Mouse (Mus musculus): ENCODE results near the gene Abhd6. TPM values are rescaled to one million over a fixed set of nuclear protein-coding genes. Genes with fewer than 3 reads are reported as not detected.

The Abhd6 gene
- polyA plus RNA-seq, 1 experiment from 2014 or later: 15.1 TPM

GRCm38 (mm10) chr14:8054310-8055102 is 51.8 kb downstream of the Abhd6 start:
- Histone ChIP-seq H3K27me3 (ENCODE audit: insufficient read depth, low read length) (no peaks in the 10 kb centered on the region), H3K4me1 (ENCODE audit: insufficient read depth) (no peaks in the 10 kb centered on the region), H3K27ac (ENCODE audit: low read depth) (no peak overlapping the region), H3K4me3 (ENCODE audit: low read depth, low read length) (no peak overlapping the region), H3K4me2 (no peak overlapping the region), H3K9me3 (ENCODE audit: low read depth, low read length) (no peaks in the 10 kb centered on the region), H3K36me3 (ENCODE audit: insufficient read depth) (peaks cover 5% of the 10 kb centered on the region; the same call in 1 of the 2 replicates), H3K9ac (no peak overlapping the region)
- WGBS: 41% methylated on average over 17 of the region's 17 CpGs
- ATAC-seq (ENCODE audit: insufficient read depth): no peak
- no peak for TF ChIP-seq CTCF (IDR thresholded peaks at IDR 0.05; ENCODE audit: low read depth)
- no peak for DNase-seq

DNA sequence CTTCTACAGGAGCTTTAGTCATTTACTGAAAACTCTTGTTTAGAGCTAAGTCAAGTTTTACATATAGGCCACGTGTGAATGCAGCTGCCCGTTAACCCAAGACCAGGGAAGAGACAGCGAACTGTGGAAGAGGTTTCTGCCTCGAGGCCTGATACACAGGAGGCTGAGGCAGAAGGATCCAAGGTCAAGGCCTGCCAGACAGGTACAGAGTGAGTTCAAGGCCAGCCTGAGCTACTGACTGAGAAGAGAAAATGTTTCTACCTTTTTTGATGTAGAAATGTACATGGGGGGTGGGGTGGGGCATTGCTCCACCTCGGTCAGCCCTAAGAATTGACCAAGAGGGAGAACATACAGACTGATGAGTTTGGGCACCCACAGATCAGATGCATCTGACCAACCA is 53.4 kb downstream of the Abhd6 start:
- Histone ChIP-seq H3K4me3 (ENCODE audit: low read depth, low read length) (no peak overlapping the region), H3K27ac (ENCODE audit: low read depth) (no peak overlapping the region), H3K4me2 (no peak overlapping the region), H3K36me3 (ENCODE audit: insufficient read depth) (no peaks in the 10 kb centered on the region), H3K4me1 (ENCODE audit: insufficient read depth) (no peaks in the 10 kb centered on the region), H3K9ac (no peak overlapping the region), H3K9me3 (ENCODE audit: low read depth, low read length) (no peaks in the 10 kb centered on the region), H3K27me3 (ENCODE audit: insufficient read depth, low read length) (no peaks in the 10 kb centered on the region)
- ATAC-seq (ENCODE audit: insufficient read depth): no peak
- 95% methylated on average over 5 of the region's 5 CpGs for WGBS
- no peak for TF ChIP-seq CTCF (IDR thresholded peaks at IDR 0.05; ENCODE audit: low read depth)
- DNase-seq: no peak

DNA sequence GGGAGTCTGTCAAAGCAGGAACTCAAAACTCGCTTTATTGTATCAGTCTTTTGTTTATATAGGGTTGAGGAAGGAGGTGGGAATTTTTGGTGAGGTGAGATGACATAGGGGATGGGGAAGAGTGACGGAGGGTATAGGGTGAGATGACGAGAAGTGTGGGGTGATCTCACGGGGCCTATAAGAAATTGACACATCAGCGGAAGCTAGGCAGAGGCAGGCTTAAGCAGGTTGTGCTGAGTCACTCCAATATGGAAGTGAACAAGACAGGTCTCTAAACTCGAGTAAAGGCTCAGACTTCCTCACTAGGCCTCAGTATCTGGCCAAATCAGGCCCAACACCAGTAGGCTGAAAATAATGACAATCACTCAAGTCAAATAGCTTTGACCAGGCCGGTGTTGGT is 57.2 kb downstream of the Abhd6 start:
- no peak for ATAC-seq (ENCODE audit: insufficient read depth)
- no peak for DNase-seq
- Histone ChIP-seq H3K4me1 (ENCODE audit: insufficient read depth) (no peaks in the 10 kb centered on the region), H3K9me3 (ENCODE audit: low read depth, low read length) (no peaks in the 10 kb centered on the region), H3K36me3 (ENCODE audit: insufficient read depth) (no peaks in the 10 kb centered on the region), H3K9ac (no peak overlapping the region), H3K27ac (ENCODE audit: low read depth) (no peak overlapping the region), H3K27me3 (ENCODE audit: insufficient read depth, low read length) (no peaks in the 10 kb centered on the region), H3K4me3 (ENCODE audit: low read depth, low read length) (no peak overlapping the region), H3K4me2 (no peak overlapping the region)
- TF ChIP-seq CTCF (IDR thresholded peaks at IDR 0.05; ENCODE audit: low read depth): no peak
- WGBS: 88% methylated on average over 7 of the region's 7 CpGs

DNA sequence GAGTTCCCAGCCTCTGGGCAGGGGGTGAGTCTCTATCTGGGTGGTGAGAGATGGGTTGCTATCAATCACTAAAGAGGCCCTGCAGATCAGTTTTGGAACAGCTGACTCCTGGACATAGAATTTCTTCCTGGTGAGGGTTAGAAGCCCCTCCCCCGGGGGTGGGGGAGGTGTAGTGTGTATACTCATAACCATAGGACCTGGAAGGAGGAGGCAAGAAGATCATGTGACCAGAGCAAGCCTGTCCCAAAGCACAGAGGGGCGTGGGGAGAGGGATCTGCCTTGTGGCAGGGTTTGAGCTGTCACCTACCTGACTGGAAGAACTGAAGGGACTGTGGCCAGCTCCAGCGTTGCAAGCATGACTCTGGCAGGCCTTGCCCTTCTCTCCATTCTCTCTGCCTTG is 59.4 kb downstream of the Abhd6 start:
- ATAC-seq (ENCODE audit: insufficient read depth) (0 out of 2 replicates have a peak, but pooled peaks have one; percentile 47), DNase-seq (peak; percentile 4)
- Histone ChIP-seq H3K4me3 (ENCODE audit: low read depth, low read length) (no peak overlapping the region), H3K36me3 (ENCODE audit: insufficient read depth) (no peaks in the 10 kb centered on the region), H3K9me3 (ENCODE audit: low read depth, low read length) (no peaks in the 10 kb centered on the region), H3K4me1 (ENCODE audit: insufficient read depth) (no peaks in the 10 kb centered on the region), H3K4me2 (no peak overlapping the region), H3K9ac (no peak overlapping the region), H3K27ac (ENCODE audit: low read depth) (no peak overlapping the region), H3K27me3 (ENCODE audit: insufficient read depth, low read length) (no peaks in the 10 kb centered on the region)
- 23% methylated on average over 3 of the region's 3 CpGs for WGBS
- no peak for TF ChIP-seq CTCF (IDR thresholded peaks at IDR 0.05; ENCODE audit: low read depth)

DNA sequence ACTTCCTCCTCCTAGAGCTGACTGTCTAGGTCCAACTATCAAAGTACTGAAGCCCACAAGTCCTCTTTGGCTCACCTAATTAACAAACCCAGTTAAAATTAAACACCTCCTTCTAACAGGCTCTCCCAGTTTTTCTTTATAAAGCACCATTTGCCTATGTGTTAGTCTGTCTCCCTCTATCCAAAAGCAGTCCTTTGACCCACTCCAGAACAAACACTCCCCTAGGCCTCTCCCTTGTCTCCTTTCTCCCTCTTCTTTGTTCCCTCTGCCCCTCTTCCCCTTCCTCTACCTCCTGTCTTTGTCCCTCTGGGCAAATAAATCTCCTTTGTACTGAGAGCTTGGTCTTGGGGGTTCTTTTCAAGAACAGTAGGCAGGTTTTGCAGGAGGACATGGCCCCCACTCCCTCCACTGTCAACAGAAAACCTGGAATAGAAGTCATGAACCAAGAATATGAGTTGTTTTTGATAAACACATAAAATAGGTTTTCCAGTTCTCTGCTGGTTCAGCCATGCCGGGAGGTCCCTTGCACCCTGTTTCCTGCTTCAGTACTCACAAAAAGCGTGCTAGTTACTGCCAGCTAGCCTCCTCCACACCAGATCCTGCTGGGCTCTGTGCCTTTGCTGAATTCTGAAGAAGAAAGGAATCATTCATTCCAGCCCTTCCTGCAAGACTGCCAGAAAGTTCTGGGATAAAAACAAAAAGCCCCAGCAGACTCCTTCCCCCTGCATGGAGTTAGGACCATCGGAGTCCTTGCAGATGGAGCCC is 60.0 kb downstream of the Abhd6 start:
- Histone ChIP-seq H3K4me1 (ENCODE audit: insufficient read depth) (no peaks in the 10 kb centered on the region), H3K4me3 (ENCODE audit: low read depth, low read length) (no peak overlapping the region), H3K9ac (no peak overlapping the region), H3K27me3 (ENCODE audit: insufficient read depth, low read length) (no peaks in the 10 kb centered on the region), H3K36me3 (ENCODE audit: insufficient read depth) (no peaks in the 10 kb centered on the region), H3K27ac (ENCODE audit: low read depth) (no peak overlapping the region), H3K4me2 (no peak overlapping the region), H3K9me3 (ENCODE audit: low read depth, low read length) (no peaks in the 10 kb centered on the region)
- ATAC-seq (ENCODE audit: insufficient read depth) (no peak), DNase-seq (no peak)
- TF ChIP-seq CTCF (IDR thresholded peaks at IDR 0.05; ENCODE audit: low read depth): no peak
- 59% methylated on average over 3 of the region's 3 CpGs for WGBS

- H3K27me3 ChIP-seq (ENCODE audit: insufficient read depth, low read length): no peaks in the 10 kb centered on the region
- no peaks in the 10 kb centered on the region for H3K4me1 ChIP-seq (ENCODE audit: insufficient read depth)
- DNase-seq (no peak), ATAC-seq (ENCODE audit: insufficient read depth) (no peak)
- H3K9me3 ChIP-seq (ENCODE audit: low read depth, low read length): no peaks in the 10 kb centered on the region
- no peak overlapping the region for H3K4me3 ChIP-seq (ENCODE audit: low read depth, low read length)
- H3K4me2 ChIP-seq: no peak overlapping the region
- TF ChIP-seq CTCF (IDR thresholded peaks at IDR 0.05; ENCODE audit: low read depth): no peak
- 84% methylated on average over 8 of the region's 8 CpGs for WGBS
- H3K36me3 ChIP-seq (ENCODE audit: insufficient read depth): no peaks in the 10 kb centered on the region
- H3K27ac ChIP-seq (ENCODE audit: low read depth): no peak overlapping the region
- H3K9ac ChIP-seq: no peak overlapping the region
Measured at GRCm38 (mm10) chr14:8063835-8064785, 61.4 kb downstream of the Abhd6 start.
